Mouse (Mus musculus): ENCODE measurements around the gene Prm2.

DNA sequence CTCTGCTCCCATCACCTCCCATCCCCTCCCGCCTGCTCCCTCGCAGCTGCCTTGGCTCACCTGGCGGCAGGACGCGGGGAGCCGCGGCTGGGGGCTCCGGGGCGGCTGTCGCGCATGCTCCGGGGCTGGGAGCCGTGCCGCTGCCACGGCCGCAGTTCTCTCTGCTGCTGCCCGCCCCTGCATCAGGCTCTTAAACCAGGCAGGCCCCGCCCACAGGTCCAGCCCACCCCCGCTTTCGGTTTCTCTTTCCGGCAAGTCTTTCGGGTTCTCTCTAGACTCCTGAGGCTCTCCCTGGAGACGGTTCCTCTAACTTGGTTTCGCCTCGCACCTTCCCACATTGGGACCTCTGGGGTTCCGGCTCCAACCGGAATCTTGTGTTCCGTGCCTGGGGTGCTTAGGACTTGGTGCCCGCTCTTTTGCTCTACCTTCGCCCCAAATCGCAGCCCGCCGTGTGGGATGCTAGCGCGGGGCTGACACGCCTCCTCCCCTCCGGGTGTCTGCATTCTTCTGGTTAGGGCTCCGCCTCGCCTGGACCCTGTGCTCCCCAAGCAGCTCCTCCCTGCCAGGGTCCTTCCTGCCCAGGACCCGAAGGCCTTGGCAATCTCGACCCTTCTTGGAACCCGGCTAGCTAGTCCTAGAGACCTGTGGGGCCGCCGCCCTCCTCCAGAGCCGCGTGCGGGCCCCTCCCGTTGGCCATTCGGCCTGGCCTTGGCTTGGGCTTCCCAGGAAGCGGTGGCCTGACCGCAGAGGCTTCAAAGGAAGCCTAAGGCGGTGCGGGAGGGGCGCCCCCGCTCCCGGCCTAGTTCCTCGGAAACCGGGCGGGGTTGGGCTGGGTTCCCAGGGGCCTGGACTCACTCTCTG is 10.3 kb downstream of the Prm2 start, which contains the start of gene Socs1:
- peak; percentile 88; the same call in 1 of the 2 replicates for TF ChIP-seq POLR2A (IDR thresholded peaks at IDR 0.05; ENCODE audit: borderline replicate concordance, control insufficient read depth, low read depth, low read length)
- TF ChIP-seq CTCF (IDR thresholded peaks at IDR 0.05; ENCODE audit: control insufficient read depth, insufficient read depth, low read length), result no peak
